Mouse (Mus musculus) neural tube, embryonic 15.5 days (tissue): ENCODE measurements around the gene Pam. TPM values are rescaled to one million over a fixed set of nuclear protein-coding genes. Genes with fewer than 3 reads are reported as not detected.

Experiments used
- ATAC-seq: fragments of 200-750 bp; cut with Nextera tagmentation; 2 replicates; pipeline ENCODE4 v1.8.0; 2017; ENCODE audit warnings: mild to moderate bottlenecking, moderate TSS enrichment, moderate library complexity; ENCODE audit not compliant: low FRiP score
- H3K27ac ChIP-seq: fragments of 300-500 bp; sonication (generic); replicated peaks from 2 replicates; pipeline ENCODE4 v1.5.1; 2015; ENCODE audit warnings: mild to moderate bottlenecking, inconsistent platforms
- H3K27me3 ChIP-seq: fragments of 300-500 bp; sonication (generic); replicated peaks from 2 replicates; pipeline ENCODE4 v1.6.1; 2015; ENCODE audit warnings: inconsistent platforms
- H3K36me3 ChIP-seq: fragments of 300-500 bp; sonication (generic); 2 replicates; pipeline ENCODE4 v1.6.1; 2015; ENCODE audit warnings: inconsistent platforms
- H3K4me1 ChIP-seq: fragments of 300-500 bp; sonication (generic); 2 replicates; pipeline ENCODE4 v1.6.1; 2015; ENCODE audit warnings: inconsistent platforms
- H3K4me2 ChIP-seq: fragments of 300-500 bp; sonication (generic); 2 replicates; pipeline ENCODE4 v1.6.1; 2015; ENCODE audit warnings: inconsistent platforms, mild to moderate bottlenecking, moderate library complexity
- H3K4me3 ChIP-seq: fragments of 300-500 bp; sonication (generic); replicated peaks from 2 replicates; pipeline ENCODE4 v1.5.1; 2015; ENCODE audit warnings: mild to moderate bottlenecking, inconsistent platforms
- H3K9ac ChIP-seq: fragments of 300-500 bp; sonication (generic); replicated peaks from 2 replicates; pipeline ENCODE4 v1.6.1; 2015; ENCODE audit warnings: mild to moderate bottlenecking, inconsistent platforms
- H3K9me3 ChIP-seq: fragments of 300-500 bp; sonication (generic); replicated peaks from 2 replicates; pipeline ENCODE4 v1.6.1; 2016; ENCODE audit warnings: inconsistent platforms
- WGBS: fragments of 180-500 bp; shearing (Covaris S2); methylation state at CpG from one replicate; pipeline ENCODE4 v1.1.7; 2015; ENCODE audit warnings: mixed read lengths; 5-methylcytosine and 5-hydroxymethylcytosine counted together
- polyA plus RNA-seq: library from polyadenylated mRNA; unstranded; fragments of >200 nt; fragmentation: Nextera tagmentation; extraction: Ambion mirVana; gene quantifications from 2 replicates; pipeline ENCODE4 v1.2.1, GENCODE M21; 2015

Pam gene
- polyA plus RNA-seq, 1 experiment from 2014 or later = 31.8 TPM

GRCm38 (mm10) chr1:98053994-98054393 is 41.5 kb downstream of the Pam start:
- no peak overlapping the region for H3K27ac ChIP-seq
- peaks cover 2% of the 10 kb centered on the region; the same call in 1 of the 2 replicates for H3K4me1 ChIP-seq
- H3K27me3 ChIP-seq = no peaks in the 10 kb centered on the region
- H3K4me3 ChIP-seq = no peak overlapping the region
- no peak overlapping the region for H3K4me2 ChIP-seq
- H3K36me3 ChIP-seq = no peaks in the 10 kb centered on the region
- 8% methylated on average over 3 of the region's 3 CpGs for WGBS
- no peak for ATAC-seq
- H3K9me3 ChIP-seq = no peaks in the 10 kb centered on the region
- H3K9ac ChIP-seq = no peak overlapping the region

DNA sequence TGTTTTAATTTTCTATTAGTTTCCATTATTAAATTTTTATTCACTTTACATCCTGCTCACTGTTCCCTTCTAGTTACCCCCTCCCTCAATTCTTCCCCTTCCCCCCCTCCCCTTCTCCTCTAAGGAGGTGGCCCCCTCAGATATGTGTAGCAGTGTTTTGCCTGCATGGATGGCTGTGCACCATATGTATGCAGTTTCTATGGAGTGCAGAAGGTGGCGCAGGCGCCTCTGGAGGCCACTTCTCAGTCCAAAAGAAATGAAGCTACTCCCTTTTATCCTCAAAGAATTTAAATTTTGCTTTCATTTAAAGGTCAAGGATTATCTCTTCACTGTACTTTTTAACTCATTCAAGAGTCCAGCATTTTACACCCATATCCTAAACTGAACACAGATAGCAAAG is 42.0 kb downstream of the Pam start:
- WGBS = 89% methylated on average over 2 of the region's 2 CpGs
- peaks cover 3% of the 10 kb centered on the region for H3K4me1 ChIP-seq
- H3K27ac ChIP-seq = no peak overlapping the region
- no peak overlapping the region for H3K4me3 ChIP-seq
- no peak for ATAC-seq
- no peaks in the 10 kb centered on the region for H3K9me3 ChIP-seq
- no peak overlapping the region for H3K9ac ChIP-seq
- no peaks in the 10 kb centered on the region for H3K36me3 ChIP-seq
- H3K4me2 ChIP-seq = no peak overlapping the region
- no peaks in the 10 kb centered on the region for H3K27me3 ChIP-seq

DNA sequence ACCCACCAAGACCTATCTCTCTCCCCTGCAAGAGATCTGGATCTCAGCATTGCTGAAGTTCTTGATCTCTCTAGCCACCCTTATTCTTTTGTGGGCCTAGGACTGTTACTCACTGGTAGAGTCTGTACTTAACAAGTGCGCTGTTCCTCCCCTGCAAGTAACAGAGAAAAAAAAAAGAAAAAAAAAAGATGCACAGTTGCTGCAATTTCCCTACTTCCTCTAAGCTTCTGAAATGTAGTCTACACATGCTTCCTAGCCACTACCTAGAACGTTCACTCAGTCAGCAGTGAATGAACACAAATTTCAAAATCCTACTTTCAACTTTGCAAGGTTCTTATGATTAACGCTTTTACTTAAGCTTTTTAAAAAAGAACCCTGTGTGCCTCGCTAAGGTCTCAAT is 42.7 kb downstream of the Pam start:
- Histone ChIP-seq H3K27ac (no peak overlapping the region), H3K4me1 (peaks cover 10% of the 10 kb centered on the region), H3K4me2 (no peak overlapping the region), H3K36me3 (no peaks in the 10 kb centered on the region), H3K27me3 (no peaks in the 10 kb centered on the region), H3K9ac (no peak overlapping the region), H3K9me3 (no peaks in the 10 kb centered on the region), H3K4me3 (no peak overlapping the region)
- WGBS = 92% methylated on average over 4 of the region's 4 CpGs
- no peak for ATAC-seq

GRCm38 (mm10) chr1:98051039-98051438 is 44.4 kb downstream of the Pam start:
- no peak overlapping the region for H3K4me3 ChIP-seq
- H3K27me3 ChIP-seq = no peaks in the 10 kb centered on the region
- H3K36me3 ChIP-seq = no peaks in the 10 kb centered on the region
- WGBS = 41% methylated on average over 3 of the region's 3 CpGs
- no peak overlapping the region for H3K4me2 ChIP-seq
- no peak overlapping the region for H3K9ac ChIP-seq
- no peak for ATAC-seq
- H3K4me1 ChIP-seq = peaks cover 13% of the 10 kb centered on the region
- H3K27ac ChIP-seq = no peak overlapping the region
- no peaks in the 10 kb centered on the region for H3K9me3 ChIP-seq

DNA sequence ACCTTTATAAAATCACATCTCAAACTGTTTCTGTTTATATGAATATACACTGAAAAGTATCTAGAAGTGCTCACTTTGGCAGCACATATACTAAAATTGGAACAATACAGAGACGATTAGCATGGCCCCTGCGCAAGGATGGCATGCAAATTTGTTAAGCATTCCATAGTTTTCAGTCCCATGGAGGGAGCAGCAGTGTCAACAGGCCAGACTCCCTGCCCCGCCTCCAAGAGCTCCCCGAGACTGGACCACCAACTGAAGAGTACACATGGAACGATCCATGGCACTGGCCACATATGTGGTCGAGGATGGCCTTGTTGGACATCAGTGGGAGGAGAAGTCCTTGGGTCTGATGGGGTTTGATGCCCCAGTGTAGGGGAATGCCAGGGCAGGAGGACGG is 45.7 kb downstream of the Pam start:
- no peak overlapping the region for H3K4me2 ChIP-seq
- no peaks in the 10 kb centered on the region for H3K9me3 ChIP-seq
- H3K27ac ChIP-seq = no peak overlapping the region
- no peak overlapping the region for H3K9ac ChIP-seq
- no peak for ATAC-seq
- no peaks in the 10 kb centered on the region for H3K27me3 ChIP-seq
- H3K4me1 ChIP-seq = peaks cover 13% of the 10 kb centered on the region
- no peaks in the 10 kb centered on the region for H3K36me3 ChIP-seq
- H3K4me3 ChIP-seq = no peak overlapping the region
- WGBS = 81% methylated on average over 7 of the region's 7 CpGs

DNA sequence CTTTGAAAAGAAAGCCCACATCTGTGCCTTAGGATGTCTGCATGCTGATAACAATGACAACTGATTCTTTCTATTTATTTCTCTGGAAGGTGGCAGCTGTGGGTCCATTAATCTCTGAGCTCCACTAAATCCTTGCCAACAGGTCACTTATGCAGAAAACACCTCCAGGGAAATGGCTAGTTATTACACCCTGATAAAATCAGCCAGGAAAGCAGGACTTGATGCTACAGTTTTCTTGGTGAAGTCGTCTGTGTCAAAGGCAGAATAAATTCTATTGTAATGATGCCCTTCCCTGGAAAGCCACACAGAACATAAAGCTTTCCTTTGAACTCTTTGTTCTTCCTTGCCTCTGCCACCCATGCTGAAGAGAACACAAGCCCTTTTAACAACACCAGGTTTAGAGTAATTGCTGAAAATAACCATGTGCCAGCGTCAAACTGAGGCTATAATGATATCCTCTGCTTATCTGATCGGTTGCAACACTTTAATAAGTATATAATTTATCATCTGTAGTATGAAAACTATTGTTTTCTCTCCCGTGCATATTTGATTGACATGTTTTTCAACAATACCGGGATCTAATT is 47.1 kb downstream of the Pam start:
- 13% methylated on average over 5 of the region's 5 CpGs for WGBS
- peak; percentile 22; the same call in 1 of the 2 replicates for ATAC-seq
- Histone ChIP-seq H3K27me3 (no peaks in the 10 kb centered on the region), H3K9me3 (no peaks in the 10 kb centered on the region), H3K4me2 (peak overlapping the region; percentile 51), H3K4me1 (peaks cover 13% of the 10 kb centered on the region), H3K27ac (peak overlapping the region; percentile 76), H3K4me3 (no peak overlapping the region), H3K36me3 (no peaks in the 10 kb centered on the region), H3K9ac (no peak overlapping the region; the same call in 1 of the 2 replicates)

DNA sequence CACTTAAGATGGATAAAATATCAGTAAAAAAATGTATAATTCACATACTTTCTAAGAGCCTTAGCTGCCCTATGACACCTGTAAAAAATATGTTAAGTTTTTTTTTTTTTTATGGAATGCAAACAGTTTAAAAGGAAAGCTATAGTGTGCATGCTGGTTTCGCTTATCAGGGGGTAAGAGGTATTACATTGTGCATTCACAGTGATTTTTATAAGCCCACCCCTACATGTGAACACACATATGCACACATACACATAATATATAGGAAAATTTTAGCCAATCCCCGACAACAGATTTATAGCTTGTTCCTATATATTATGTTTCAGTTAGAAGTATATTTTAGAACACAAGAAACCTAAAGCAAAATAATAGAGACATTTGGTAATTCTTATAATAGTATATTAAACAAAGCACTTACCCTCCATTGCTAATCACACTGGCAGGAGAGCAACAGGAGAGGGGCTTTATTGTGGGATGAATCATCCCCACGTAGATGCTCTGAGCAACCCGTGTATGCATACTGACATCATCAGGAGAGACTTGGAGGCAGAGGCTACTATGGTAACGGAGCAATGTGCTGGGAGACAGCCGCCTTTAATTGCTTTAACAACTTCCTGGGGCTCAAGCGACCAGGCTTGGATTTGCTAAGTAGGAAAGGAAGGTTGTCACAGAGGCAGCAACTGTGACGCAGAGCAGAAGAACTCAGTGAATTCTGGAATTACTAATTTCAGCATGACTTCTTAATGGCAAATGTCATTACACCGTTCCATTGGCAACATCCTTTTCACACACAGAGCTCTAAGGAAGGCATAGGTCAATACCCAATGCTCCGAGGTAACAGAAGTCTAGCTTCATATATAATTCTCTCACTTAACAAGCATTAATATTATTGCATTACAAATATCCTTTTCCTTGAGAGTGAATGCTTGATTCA is 47.9 kb downstream of the Pam start:
- 21% methylated on average over 10 of the region's 10 CpGs for WGBS
- no peaks in the 10 kb centered on the region for H3K9me3 ChIP-seq
- peak overlapping the region; percentile 76 for H3K27ac ChIP-seq
- H3K4me2 ChIP-seq = peak overlapping the region; percentile 51
- no peaks in the 10 kb centered on the region for H3K27me3 ChIP-seq
- peak; percentile 93 for ATAC-seq
- H3K4me1 ChIP-seq = peaks cover 13% of the 10 kb centered on the region
- no peak overlapping the region; the same call in 1 of the 2 replicates for H3K9ac ChIP-seq
- H3K4me3 ChIP-seq = 0 out of 2 replicates have a peak overlapping the region, but pooled peaks have one; percentile 10
- H3K36me3 ChIP-seq = no peaks in the 10 kb centered on the region

DNA sequence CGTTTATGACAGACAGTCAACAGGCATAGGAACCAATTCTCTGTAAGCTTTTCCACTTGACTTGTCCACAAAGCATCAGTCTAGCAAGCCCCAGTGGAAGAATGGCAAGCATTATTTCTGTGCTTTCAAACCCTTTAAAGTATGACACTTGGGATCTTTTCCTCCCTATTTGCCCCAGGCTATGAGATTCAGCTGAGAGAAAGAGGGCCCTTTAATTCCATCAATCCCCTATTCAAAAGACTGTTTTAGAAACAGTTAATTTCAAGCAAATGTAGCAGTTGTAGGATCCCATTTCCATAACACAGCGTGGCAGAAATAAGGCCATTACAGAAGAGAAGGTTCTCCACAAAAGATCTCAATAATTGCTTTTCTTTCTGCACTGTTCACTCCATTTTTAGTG is 53.0 kb downstream of the Pam start:
- no peak overlapping the region for H3K4me3 ChIP-seq
- H3K27ac ChIP-seq = no peak overlapping the region
- no peaks in the 10 kb centered on the region for H3K36me3 ChIP-seq
- H3K9me3 ChIP-seq = no peaks in the 10 kb centered on the region
- no peaks in the 10 kb centered on the region for H3K4me1 ChIP-seq
- no peak overlapping the region for H3K4me2 ChIP-seq
- ATAC-seq = no peak
- H3K27me3 ChIP-seq = no peaks in the 10 kb centered on the region
- no peak overlapping the region for H3K9ac ChIP-seq
- 20% methylated on average over 2 of the region's 2 CpGs for WGBS

- ATAC-seq = no peak
- Histone ChIP-seq H3K27ac (no peak overlapping the region), H3K36me3 (no peaks in the 10 kb centered on the region), H3K9ac (no peak overlapping the region), H3K4me1 (no peaks in the 10 kb centered on the region), H3K4me3 (no peak overlapping the region), H3K27me3 (no peaks in the 10 kb centered on the region), H3K9me3 (no peaks in the 10 kb centered on the region), H3K4me2 (no peak overlapping the region)
- WGBS = 78% methylated on average over 3 of the region's 3 CpGs
Measured at GRCm38 (mm10) chr1:98038252-98038651, 57.2 kb downstream of the Pam start.

DNA sequence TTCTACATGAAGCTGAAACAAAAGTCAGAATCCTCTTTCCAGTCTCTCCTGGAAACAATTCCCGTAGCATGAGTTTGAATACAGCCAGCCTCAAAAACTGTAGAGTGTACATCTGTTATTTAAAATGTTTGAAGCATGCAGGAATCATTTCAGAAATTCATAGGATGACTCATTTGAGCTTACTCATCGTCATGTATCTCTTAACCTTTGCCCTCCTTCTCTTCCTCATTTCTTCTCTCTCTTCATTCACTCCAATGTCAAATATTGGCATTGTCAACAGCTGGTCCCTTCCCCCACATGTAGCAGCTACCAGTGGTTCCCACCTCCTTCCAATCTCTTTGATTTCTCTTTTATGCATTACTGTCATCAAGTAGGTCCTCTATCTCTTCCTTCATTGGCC is 59.7 kb downstream of the Pam start:
- Histone ChIP-seq H3K9me3 (no peaks in the 10 kb centered on the region), H3K27me3 (no peaks in the 10 kb centered on the region), H3K27ac (no peak overlapping the region), H3K4me3 (no peak overlapping the region), H3K36me3 (no peaks in the 10 kb centered on the region), H3K9ac (no peak overlapping the region), H3K4me1 (no peaks in the 10 kb centered on the region), H3K4me2 (no peak overlapping the region)
- 88% methylated on average over 2 of the region's 2 CpGs for WGBS
- ATAC-seq = no peak

- Histone ChIP-seq H3K4me2 (no peak overlapping the region), H3K27me3 (no peaks in the 10 kb centered on the region), H3K9me3 (no peaks in the 10 kb centered on the region), H3K27ac (no peak overlapping the region), H3K9ac (no peak overlapping the region), H3K36me3 (no peaks in the 10 kb centered on the region), H3K4me3 (no peak overlapping the region), H3K4me1 (no peaks in the 10 kb centered on the region)
- ATAC-seq = peak; percentile 63
- 72% methylated on average over 8 of the region's 8 CpGs for WGBS
Measured at GRCm38 (mm10) chr1:98031802-98032201, 63.6 kb downstream of the Pam start.

GRCm38 (mm10) chr1:98029025-98029424 is 66.4 kb downstream of the Pam start:
- 93% methylated on average over 5 of the region's 5 CpGs for WGBS
- H3K4me2 ChIP-seq = no peak overlapping the region

More at GRCm38 (mm10) chr1:98029025-98029424, 66.4 kb downstream of the Pam start:
- ATAC-seq = no peak
- Histone ChIP-seq H3K27ac (no peak overlapping the region), H3K27me3 (no peaks in the 10 kb centered on the region), H3K9ac (no peak overlapping the region), H3K36me3 (no peaks in the 10 kb centered on the region), H3K4me1 (no peaks in the 10 kb centered on the region), H3K4me3 (no peak overlapping the region), H3K9me3 (no peaks in the 10 kb centered on the region)
